Mouse (Mus musculus): ENCODE data around the gene Rnf114. TPM values are rescaled to one million over a fixed set of nuclear protein-coding genes. Genes with fewer than 3 reads are reported as not detected.

Gene Rnf114
- polyA plus RNA-seq, 1 experiment from 2014 or later, result 114 TPM

- DNase-seq (ENCODE audit: low spot score) (no peak), ATAC-seq (ENCODE audit: insufficient number of reproducible peaks, low FRiP score, low TSS enrichment, low read depth) (no peak)
- 55% methylated on average over 13 of the region's 13 CpGs for WGBS
- 0 out of 2 replicates have a peak overlapping the region, but pooled peaks have one; percentile 22 for H3K9ac ChIP-seq (ENCODE audit: low read length)
- peaks cover 57% of the 10 kb centered on the region for H3K4me1 ChIP-seq (ENCODE audit: control insufficient read depth, insufficient read depth, low read length)
- no peaks in the 10 kb centered on the region for H3K36me3 ChIP-seq (ENCODE audit: control insufficient read depth, insufficient read depth, low read length)
- no peak overlapping the region for H3K4me3 ChIP-seq (ENCODE audit: low read depth, low read length)
- H3K27ac ChIP-seq (replicated peaks; ENCODE audit: low read depth, low read length), result peak overlapping the region; percentile 92
- H3K27me3 ChIP-seq (ENCODE audit: control insufficient read depth, insufficient read depth, low read length), result no peaks in the 10 kb centered on the region
- no peaks in the 10 kb centered on the region for H3K9me3 ChIP-seq (ENCODE audit: control insufficient read depth, low read length)
- H3K4me2 ChIP-seq (ENCODE audit: low read depth, severe bottlenecking), result peak overlapping the region; percentile 15; the same call in 1 of the 2 replicates
Measured at GRCm38 (mm10) chr2:167564551-167565311, 72.3 kb downstream of the Rnf114 start.

- H3K27ac ChIP-seq (replicated peaks; ENCODE audit: low read depth, low read length), result peak overlapping the region; percentile 92
- peak overlapping the region; percentile 28 for H3K4me2 ChIP-seq (ENCODE audit: low read depth, severe bottlenecking)
- no peak overlapping the region for H3K4me3 ChIP-seq (ENCODE audit: low read depth, low read length)
- 28% methylated on average over 3 of the region's 3 CpGs for WGBS
- H3K4me1 ChIP-seq (ENCODE audit: control insufficient read depth, insufficient read depth, low read length), result peaks cover 51% of the 10 kb centered on the region
- H3K27me3 ChIP-seq (ENCODE audit: control insufficient read depth, insufficient read depth, low read length), result no peaks in the 10 kb centered on the region
- no peaks in the 10 kb centered on the region for H3K36me3 ChIP-seq (ENCODE audit: control insufficient read depth, insufficient read depth, low read length)
- no peak overlapping the region for H3K9ac ChIP-seq (ENCODE audit: low read length)
- H3K9me3 ChIP-seq (ENCODE audit: control insufficient read depth, low read length), result no peaks in the 10 kb centered on the region
- no peak for DNase-seq (ENCODE audit: low spot score)
- ATAC-seq (ENCODE audit: insufficient number of reproducible peaks, low FRiP score, low TSS enrichment, low read depth), result no peak
Measured at GRCm38 (mm10) chr2:167565312-167565656, 72.8 kb downstream of the Rnf114 start.

GRCm38 (mm10) chr2:167565682-167566081, 73.2 kb downstream of the Rnf114 start:
- H3K4me3 ChIP-seq (ENCODE audit: low read depth, low read length), result no peak overlapping the region
- H3K27me3 ChIP-seq (ENCODE audit: control insufficient read depth, insufficient read depth, low read length), result no peaks in the 10 kb centered on the region
- WGBS, result 2% methylated on average over 19 of the region's 19 CpGs
- H3K27ac ChIP-seq (replicated peaks; ENCODE audit: low read depth, low read length), result peak overlapping the region; percentile 88
- H3K4me2 ChIP-seq (ENCODE audit: low read depth, severe bottlenecking), result peak overlapping the region; percentile 28
- 0 out of 2 replicates have a peak overlapping the region, but pooled peaks have one; percentile 27 for H3K9ac ChIP-seq (ENCODE audit: low read length)
- H3K36me3 ChIP-seq (ENCODE audit: control insufficient read depth, insufficient read depth, low read length), result no peaks in the 10 kb centered on the region
- DNase-seq (ENCODE audit: low spot score) (peak; percentile 86), ATAC-seq (ENCODE audit: insufficient number of reproducible peaks, low FRiP score, low TSS enrichment, low read depth) (peak; percentile 53)
- peaks cover 49% of the 10 kb centered on the region for H3K4me1 ChIP-seq (ENCODE audit: control insufficient read depth, insufficient read depth, low read length)
- no peaks in the 10 kb centered on the region for H3K9me3 ChIP-seq (ENCODE audit: control insufficient read depth, low read length)

Other genes starting within 250 kb of the Rnf114 start
- 15.9 and 16.3 TPM in 2 replicates for gene B4galt5, start 143.5 kb upstream of the Rnf114 start, polyA plus RNA-seq (2014; fragmentation: Nextera tagmentation; extraction: Ambion mirVana)
- 21.3 and 21.4 TPM in 2 replicates for gene Slc9a8, start 70.9 kb upstream of the Rnf114 start, polyA plus RNA-seq (2014; fragmentation: Nextera tagmentation; extraction: Ambion mirVana)
- 14.6 and 16.0 TPM in 2 replicates for gene Spata2, start 242 bp downstream of the Rnf114 start, polyA plus RNA-seq (2014; fragmentation: Nextera tagmentation; extraction: Ambion mirVana)
- gene Snai1, start 45.5 kb downstream of the Rnf114 start, polyA plus RNA-seq (2014; fragmentation: Nextera tagmentation; extraction: Ambion mirVana), result 102 and 104 TPM in 2 replicates
- 264 and 267 TPM in 2 replicates for gene Ube2v1, start 139.4 kb downstream of the Rnf114 start, polyA plus RNA-seq (2014; fragmentation: Nextera tagmentation; extraction: Ambion mirVana)
- 4.9 and 7.7 TPM in 2 replicates for gene Gm20431, start 168.9 kb downstream of the Rnf114 start, polyA plus RNA-seq (2014; fragmentation: Nextera tagmentation; extraction: Ambion mirVana)
- 2.6 and 4.1 TPM in 2 replicates for gene Cebpb, start 196.3 kb downstream of the Rnf114 start, polyA plus RNA-seq (2014; fragmentation: Nextera tagmentation; extraction: Ambion mirVana)
- 35.5 and 37.5 TPM in 2 replicates for gene Tmem189, start 197.2 kb downstream of the Rnf114 start, polyA plus RNA-seq (2014; fragmentation: Nextera tagmentation; extraction: Ambion mirVana)

All from limb, embryonic 11.5 days (tissue).